Mouse (Mus musculus) embryonic facial prominence, embryonic 14.5 days (tissue): ENCODE measurements around the gene Gm42417. TPM values are rescaled to one million over a fixed set of nuclear protein-coding genes. Genes with fewer than 3 reads are reported as not detected.

Source experiments
- ATAC-seq: fragments of 200-750 bp; cut with Nextera tagmentation; 2 replicates; pipeline ENCODE4 v1.8.0; 2017; ENCODE audit warnings: low read depth, moderate number of reproducible peaks, moderate TSS enrichment
- DNase-seq: peaks from one replicate; pipeline ENCODE4 v3.0.0-alpha.2; 2015; ENCODE audit warnings: low spot score
- H3K27ac ChIP-seq: fragments of 300-500 bp; sonication (generic); replicated peaks from 2 replicates; pipeline ENCODE4 v1.5.1; 2014; ENCODE audit warnings: low read depth, mild to moderate bottlenecking, low read length, moderate library complexity
- H3K27me3 ChIP-seq: fragments of 300-500 bp; sonication (generic); replicated peaks from 2 replicates; pipeline ENCODE4 v1.6.1; 2014; ENCODE audit warnings: low read length; ENCODE audit not compliant: control insufficient read depth, insufficient read depth
- H3K36me3 ChIP-seq: fragments of 300-500 bp; sonication (generic); 2 replicates; pipeline ENCODE4 v1.6.1; 2014; ENCODE audit warnings: low read length, mixed read lengths; ENCODE audit not compliant: control insufficient read depth, insufficient read depth
- H3K4me1 ChIP-seq: fragments of 300-500 bp; sonication (generic); 2 replicates; pipeline ENCODE4 v1.6.1; 2014; ENCODE audit warnings: antibody characterized with exemption, low read length; ENCODE audit not compliant: control insufficient read depth, insufficient read depth
- H3K4me2 ChIP-seq: fragments of 300-500 bp; sonication (generic); 2 replicates; pipeline ENCODE4 v1.6.1; 2014; ENCODE audit warnings: low read depth, mild to moderate bottlenecking, low read length, moderate library complexity, mixed read lengths
- H3K4me3 ChIP-seq: fragments of 300-500 bp; sonication (generic); 2 replicates; pipeline ENCODE4 v1.5.1; 2014; ENCODE audit warnings: low read depth, mild to moderate bottlenecking, low read length
- H3K9ac ChIP-seq: fragments of 300-500 bp; sonication (generic); 2 replicates; pipeline ENCODE4 v1.6.1; 2014; ENCODE audit warnings: low read depth, mild to moderate bottlenecking, low read length, moderate library complexity, mixed read lengths
- H3K9me3 ChIP-seq: fragments of 300-500 bp; sonication (generic); 2 replicates; pipeline ENCODE4 v1.6.1; 2016; ENCODE audit warnings: low read length; ENCODE audit not compliant: control insufficient read depth
- WGBS: fragments of 180-500 bp; shearing (Covaris S2); extraction: QIAGEN DNeasy Blood & Tissue Kit; methylation state at CpG from one replicate; pipeline ENCODE4 v1.1.7; 2014; 5-methylcytosine and 5-hydroxymethylcytosine counted together
- polyA plus RNA-seq: library from polyadenylated mRNA; unstranded; fragments of >200 nt; fragmentation: Nextera tagmentation; extraction: Ambion mirVana; gene quantifications from 2 replicates; pipeline ENCODE4 v1.2.1, GENCODE M21; 2014

Gm42417 gene
- polyA plus RNA-seq, 1 experiment from 2014 or later = not detected

GRCm38 (mm10) chr1:36535477-36536396 is 3.5 kb downstream of the Gm42417 start:
- H3K27ac ChIP-seq = no peak overlapping the region
- no peaks in the 10 kb centered on the region for H3K27me3 ChIP-seq
- no peaks in the 10 kb centered on the region for H3K9me3 ChIP-seq
- H3K4me1 ChIP-seq = no peaks in the 10 kb centered on the region
- WGBS = 84% methylated on average over 11 of the region's 11 CpGs
- H3K4me3 ChIP-seq = no peak overlapping the region
- ATAC-seq (no peak), DNase-seq (no peak)
- H3K9ac ChIP-seq = no peak overlapping the region
- peaks cover 35% of the 10 kb centered on the region for H3K36me3 ChIP-seq
- no peak overlapping the region for H3K4me2 ChIP-seq

GRCm38 (mm10) chr1:36534595-36535058 is 4.6 kb downstream of the Gm42417 start:
- WGBS = 63% methylated on average over 6 of the region's 6 CpGs
- no peak overlapping the region for H3K9ac ChIP-seq
- DNase-seq (peak; percentile 59), ATAC-seq (peak; percentile 16; the same call in 1 of the 2 replicates)
- no peaks in the 10 kb centered on the region for H3K9me3 ChIP-seq
- H3K4me3 ChIP-seq = no peak overlapping the region
- peaks cover 24% of the 10 kb centered on the region for H3K36me3 ChIP-seq
- no peaks in the 10 kb centered on the region for H3K4me1 ChIP-seq
- H3K4me2 ChIP-seq = no peak overlapping the region
- no peaks in the 10 kb centered on the region for H3K27me3 ChIP-seq
- H3K27ac ChIP-seq = no peak overlapping the region

- peak; percentile 55 for DNase-seq
- 0 out of 2 replicates have a peak, but pooled peaks have one; percentile 24 for ATAC-seq
- no peak overlapping the region for H3K4me3 ChIP-seq
- no peaks in the 10 kb centered on the region for H3K9me3 ChIP-seq
- H3K27me3 ChIP-seq = no peaks in the 10 kb centered on the region
- 65% methylated on average over 6 of the region's 6 CpGs for WGBS
- no peaks in the 10 kb centered on the region for H3K4me1 ChIP-seq
- H3K27ac ChIP-seq = 0 out of 2 replicates have a peak overlapping the region, but pooled peaks have one; percentile 33
- no peak overlapping the region for H3K4me2 ChIP-seq
- peaks cover 15% of the 10 kb centered on the region; the same call in 1 of the 2 replicates for H3K36me3 ChIP-seq
- no peak overlapping the region for H3K9ac ChIP-seq
Observed at GRCm38 (mm10) chr1:36533546-36533945, 5.7 kb downstream of the Gm42417 start.

GRCm38 (mm10) chr1:36531461-36531860 is 7.8 kb downstream of the Gm42417 start:
- no peak for DNase-seq
- Histone ChIP-seq H3K9me3 (no peaks in the 10 kb centered on the region), H3K36me3 (peaks cover 17% of the 10 kb centered on the region; the same call in 1 of the 2 replicates), H3K27ac (no peak overlapping the region), H3K9ac (no peak overlapping the region), H3K4me3 (no peak overlapping the region), H3K27me3 (no peaks in the 10 kb centered on the region), H3K4me1 (no peaks in the 10 kb centered on the region), H3K4me2 (no peak overlapping the region)
- no peak for ATAC-seq
- 90% methylated on average over 10 of the region's 12 CpGs for WGBS

GRCm38 (mm10) chr1:36530962-36531361 is 8.3 kb downstream of the Gm42417 start:
- H3K4me2 ChIP-seq = no peak overlapping the region
- H3K9me3 ChIP-seq = no peaks in the 10 kb centered on the region
- no peak overlapping the region for H3K4me3 ChIP-seq
- whole genome bisulfite sequencing = 91% methylated on average over 7 of the region's 7 CpGs
- H3K4me1 ChIP-seq = no peaks in the 10 kb centered on the region
- DNase-seq (no peak), ATAC-seq (no peak)
- no peaks in the 10 kb centered on the region for H3K27me3 ChIP-seq
- H3K27ac ChIP-seq = no peak overlapping the region
- H3K36me3 ChIP-seq = peaks cover 21% of the 10 kb centered on the region
- H3K9ac ChIP-seq = no peak overlapping the region

- H3K4me2 ChIP-seq = no peak overlapping the region
- no peak overlapping the region for H3K9ac ChIP-seq
- no peak overlapping the region for H3K4me3 ChIP-seq
- H3K27ac ChIP-seq = no peak overlapping the region
- no peaks in the 10 kb centered on the region for H3K4me1 ChIP-seq
- DNase-seq (peak; percentile 61), ATAC-seq (no peak)
- H3K36me3 ChIP-seq = peaks cover 25% of the 10 kb centered on the region
- H3K9me3 ChIP-seq = no peaks in the 10 kb centered on the region
- H3K27me3 ChIP-seq = no peaks in the 10 kb centered on the region
- WGBS = 69% methylated on average over 8 of the region's 8 CpGs
Observed at GRCm38 (mm10) chr1:36530485-36530884, 8.7 kb downstream of the Gm42417 start.

GRCm38 (mm10) chr1:36529875-36530274 is 9.4 kb downstream of the Gm42417 start:
- Histone ChIP-seq H3K9ac (no peak overlapping the region), H3K27me3 (no peaks in the 10 kb centered on the region), H3K9me3 (no peaks in the 10 kb centered on the region), H3K4me1 (no peaks in the 10 kb centered on the region), H3K36me3 (peaks cover 31% of the 10 kb centered on the region), H3K4me2 (no peak overlapping the region), H3K27ac (no peak overlapping the region), H3K4me3 (no peak overlapping the region)
- no peak for ATAC-seq
- WGBS = 92% methylated on average over 4 of the region's 4 CpGs
- no peak for DNase-seq

- Histone ChIP-seq H3K4me2 (no peak overlapping the region), H3K27me3 (no peaks in the 10 kb centered on the region), H3K27ac (no peak overlapping the region), H3K9ac (no peak overlapping the region), H3K36me3 (peaks cover 37% of the 10 kb centered on the region), H3K4me1 (no peaks in the 10 kb centered on the region), H3K9me3 (no peaks in the 10 kb centered on the region), H3K4me3 (no peak overlapping the region)
- ATAC-seq = no peak
- WGBS = 69% methylated on average over 4 of the region's 4 CpGs
- DNase-seq = no peak
Observed at GRCm38 (mm10) chr1:36529274-36529673, 10.0 kb downstream of the Gm42417 start.
